Mouse (Mus musculus): Measurements from ENCODE around the gene Notum.
"Not testable (repeated sequence)": the region's sequence is repeated elsewhere in the genome, so short reads cannot be mapped to it uniquely, and the experiment has no call there.

The Notum gene

DNA sequence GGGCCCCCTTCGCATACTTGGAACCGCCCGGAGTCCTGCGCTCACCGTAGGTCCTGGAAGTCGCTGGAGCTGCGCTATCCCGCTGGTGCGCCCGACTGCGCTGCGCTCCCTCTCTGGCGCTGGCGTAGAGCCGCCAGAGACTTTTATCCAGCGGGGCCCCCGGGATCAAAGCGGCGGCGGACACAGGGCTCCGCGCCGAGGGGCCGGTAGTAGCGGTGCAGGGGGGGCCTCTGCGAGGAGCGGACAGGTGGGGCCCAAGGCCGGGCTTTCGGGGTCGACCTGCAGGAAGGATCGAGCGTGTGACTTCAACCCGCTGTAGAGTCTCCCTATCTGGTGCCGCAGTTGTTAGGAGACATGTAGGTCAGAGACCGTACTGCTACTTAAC is at the start of gene Notum:
Notum (minus strand) TSS at position 100 of the 385 bp plus-strand sequence.
- DNase-seq (ENCODE audit: low spot score), result no peak

DNA sequence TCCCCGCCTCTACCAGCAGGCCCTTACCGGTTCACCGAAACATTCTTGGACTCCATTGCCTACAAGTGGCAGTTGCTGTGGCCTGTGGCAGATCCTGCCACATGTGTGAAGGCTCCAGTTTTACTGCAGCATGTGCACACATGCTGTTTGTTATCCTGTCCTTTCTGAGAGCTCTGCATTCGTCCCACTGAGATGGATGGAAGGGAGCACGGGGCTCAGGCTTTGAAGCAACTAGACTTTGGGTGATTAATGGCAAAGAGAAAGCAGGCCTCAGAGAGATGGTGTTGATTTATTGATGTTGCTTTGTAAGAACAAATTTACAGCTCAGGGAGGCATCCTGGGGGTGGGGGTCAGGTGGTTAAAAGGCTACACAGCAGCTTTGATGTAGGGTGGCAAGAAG is 49.7 kb upstream of the Notum start:
- no peak for DNase-seq (ENCODE audit: low spot score)

DNA sequence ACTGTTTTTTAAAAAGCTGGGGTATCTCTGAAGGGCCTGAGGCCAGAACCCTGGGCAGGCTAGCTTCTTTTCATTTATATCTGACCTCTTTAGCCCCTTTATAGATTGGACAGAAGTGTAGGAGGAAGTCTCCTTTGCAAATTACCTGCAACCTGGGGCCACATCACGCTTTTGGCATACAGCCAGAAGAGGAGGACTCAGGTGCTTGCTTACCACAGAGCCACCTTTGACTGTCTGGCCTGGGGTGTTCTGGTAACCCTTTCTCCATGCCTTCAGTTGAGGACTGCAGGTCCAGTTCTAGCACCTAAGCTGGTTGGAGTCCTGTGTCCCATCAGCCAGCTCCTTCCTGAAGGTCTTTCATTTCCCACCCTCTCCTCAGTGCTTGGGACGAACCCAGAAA is 48.6 kb upstream of the Notum start:
- peak; percentile 47 for DNase-seq (ENCODE audit: low spot score)

DNA sequence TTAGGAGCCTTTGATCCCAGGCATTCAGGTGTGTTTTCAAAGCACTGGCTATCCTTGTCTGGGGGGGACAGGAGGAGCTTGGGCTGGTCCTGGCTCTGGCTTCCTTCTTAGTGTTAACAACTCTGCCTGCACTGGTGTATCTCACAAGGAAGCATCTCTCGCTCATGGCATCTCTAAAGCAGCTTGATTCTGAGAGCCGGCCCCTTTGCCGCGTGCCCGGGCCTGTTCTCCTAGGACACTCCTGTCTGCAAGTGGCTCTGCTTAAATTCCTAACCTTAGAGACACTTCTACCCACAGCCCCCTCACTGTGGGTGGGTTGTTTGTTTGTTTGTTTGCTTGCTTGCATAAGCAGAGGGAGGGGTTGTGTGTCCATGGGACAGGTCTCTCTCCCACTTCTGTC is 47.0 kb upstream of the Notum start:
- peak; percentile 51 for DNase-seq (ENCODE audit: low spot score)

DNA sequence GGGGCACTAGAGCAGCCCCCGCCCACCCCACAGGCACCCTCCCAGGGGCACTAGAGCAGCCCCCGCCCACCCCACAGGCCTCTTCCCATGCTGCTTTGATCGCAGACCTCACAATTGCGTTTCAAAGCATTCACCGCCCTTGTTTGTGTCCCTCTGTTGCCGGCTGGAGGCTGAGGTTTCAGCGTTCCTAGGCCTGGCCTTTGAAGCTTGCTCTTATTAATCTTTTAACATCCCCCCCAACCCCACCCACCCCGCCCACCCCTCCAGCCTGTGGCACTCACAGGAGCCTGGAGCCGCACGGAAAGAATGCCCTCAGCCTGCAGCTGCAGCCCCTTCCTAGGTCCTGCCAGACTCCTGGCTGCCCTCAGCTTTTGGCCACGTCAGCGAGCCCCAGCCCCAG is 46.2 kb upstream of the Notum start:
- DNase-seq (ENCODE audit: low spot score), result no peak

DNA sequence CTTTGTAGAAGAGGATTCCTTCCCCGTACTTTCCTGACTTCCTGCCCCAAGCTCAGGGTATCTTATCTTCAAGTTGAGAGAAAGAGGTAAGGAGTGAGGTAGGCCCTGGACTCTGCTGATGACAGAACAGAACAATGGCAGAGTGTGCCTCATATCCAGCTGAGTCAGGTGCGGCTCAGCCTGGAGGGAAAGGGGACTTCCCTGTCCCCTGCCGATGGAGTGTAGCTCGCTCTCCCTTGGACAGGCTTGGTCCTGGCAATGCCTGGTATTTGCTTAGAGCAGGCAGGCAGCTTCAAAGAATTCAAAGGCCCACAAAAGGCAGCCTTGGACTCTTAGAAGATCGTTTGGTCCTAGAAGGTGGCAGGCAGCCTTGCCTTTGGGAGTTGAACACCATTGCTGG is 45.1 kb upstream of the Notum start:
- no peak for DNase-seq (ENCODE audit: low spot score)

DNA sequence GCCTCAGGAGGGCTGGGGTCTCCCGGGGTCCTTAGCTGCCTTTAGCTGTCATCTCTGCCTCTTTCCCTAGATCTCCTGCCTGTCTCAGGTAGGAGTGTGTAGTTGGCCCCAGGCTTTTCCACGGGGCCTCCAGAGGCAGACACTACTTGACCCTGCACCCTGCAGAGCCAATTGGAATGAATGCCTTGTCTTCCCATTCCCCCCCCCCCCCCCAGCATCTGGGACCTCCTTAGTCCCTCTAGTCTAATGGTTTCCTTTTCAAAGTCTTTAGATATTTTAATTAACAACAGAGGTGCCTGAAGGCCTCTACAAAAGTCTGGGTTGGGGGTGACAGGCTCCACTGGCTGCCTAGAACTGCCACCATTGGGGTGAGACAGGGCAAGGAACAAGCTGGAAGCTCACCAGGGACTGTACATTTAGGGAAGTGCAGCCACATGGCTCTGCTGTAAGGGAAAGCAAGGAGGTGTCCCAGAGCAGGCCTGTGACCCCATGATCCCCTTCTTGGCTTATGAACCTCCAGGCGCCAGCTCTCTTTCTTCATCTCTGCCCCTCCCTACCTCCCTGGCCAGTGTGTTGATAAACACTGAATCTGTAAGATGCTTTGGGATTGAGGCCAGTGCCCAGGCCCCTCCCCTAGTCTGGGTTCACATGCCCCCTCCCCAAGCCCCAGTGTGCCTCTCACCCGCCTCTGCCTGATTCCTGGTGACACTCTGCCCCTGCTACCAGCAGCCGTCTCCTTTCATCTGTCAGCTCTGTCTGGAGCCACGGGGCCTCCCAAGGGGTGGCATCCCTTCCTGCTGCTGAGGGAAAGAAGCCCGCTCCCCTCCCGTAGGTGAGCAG is 43.7 kb upstream of the Notum start:
- no peak for DNase-seq (ENCODE audit: low spot score)

DNA sequence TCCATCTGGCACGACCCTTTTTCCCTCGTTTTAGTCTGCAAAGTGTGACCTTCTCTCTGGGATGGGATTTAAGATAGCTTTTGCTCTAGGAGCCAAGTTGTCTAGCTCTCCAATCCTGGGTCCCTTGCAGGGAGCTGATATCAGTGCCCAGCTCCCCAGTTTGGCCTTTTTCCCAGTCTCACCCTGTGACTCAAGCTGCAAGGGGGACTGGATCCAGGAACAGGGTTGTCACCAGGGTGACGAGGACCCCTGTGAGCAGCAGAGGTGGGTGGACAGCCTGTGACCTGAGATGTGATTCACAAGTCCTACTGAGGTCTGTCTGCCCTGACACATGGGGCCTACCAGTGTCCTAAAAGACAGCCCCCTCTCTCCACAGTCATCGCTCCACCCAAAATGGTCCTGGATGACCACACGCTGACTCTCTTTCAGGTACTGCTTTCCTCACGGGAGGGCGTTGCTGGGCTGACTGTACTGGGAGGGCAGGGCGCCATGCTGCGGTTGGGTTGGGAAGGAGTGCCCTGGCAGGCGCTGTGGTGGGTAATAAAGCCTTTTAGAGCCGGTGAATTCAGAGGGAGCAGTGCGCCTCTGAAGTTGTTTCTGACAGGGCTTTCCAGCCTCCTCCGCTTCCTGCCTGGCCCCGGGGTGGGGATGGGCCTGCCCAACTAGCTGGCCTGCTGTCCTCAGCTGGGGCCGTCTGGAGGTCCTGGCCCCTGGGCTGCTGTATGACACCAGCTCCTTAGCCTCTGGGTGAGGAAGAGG is 42.9 kb upstream of the Notum start:
- no peak for DNase-seq (ENCODE audit: low spot score)

DNA sequence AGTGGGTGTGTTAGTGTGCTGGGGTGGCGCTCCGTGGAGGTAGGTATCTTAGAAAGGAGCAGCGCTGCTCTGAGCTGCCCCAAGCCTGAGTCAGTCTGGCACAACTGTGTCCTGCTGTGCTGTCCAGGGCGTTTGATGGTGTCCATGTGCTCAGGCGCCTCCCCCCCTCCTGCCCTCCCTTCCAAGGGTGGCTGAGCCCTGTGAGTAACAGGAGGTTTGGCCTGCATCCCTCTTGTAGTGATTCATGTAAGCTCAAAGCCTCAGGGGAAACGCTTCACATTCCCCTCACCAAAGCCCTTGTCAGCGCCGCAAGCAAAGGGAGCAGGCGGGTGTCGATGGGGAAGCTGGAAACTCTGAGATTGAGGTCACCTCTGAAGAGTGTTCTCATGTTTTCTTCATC is 36.8 kb upstream of the Notum start:
- DNase-seq (ENCODE audit: low spot score), result peak; percentile 66

DNA sequence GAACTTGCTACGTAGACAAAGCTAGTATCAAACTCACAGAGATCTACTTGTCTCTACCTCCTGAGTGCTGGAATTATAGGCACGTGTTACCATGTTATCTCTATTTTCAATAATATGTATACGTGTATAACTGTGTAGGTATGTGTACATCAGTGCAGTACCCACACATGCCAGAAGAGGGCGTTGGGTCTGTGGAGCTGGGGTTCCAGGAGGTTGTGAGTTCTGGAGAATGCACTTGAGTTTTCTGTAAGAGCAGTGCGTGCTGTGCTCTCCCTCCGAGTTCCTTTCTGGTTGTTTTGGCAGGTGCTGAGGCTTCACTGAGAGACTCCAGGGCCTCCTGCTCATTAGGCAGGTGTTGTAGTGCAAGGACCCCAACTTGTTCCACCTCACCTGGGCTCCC is 35.6 kb upstream of the Notum start:
- no peak for DNase-seq (ENCODE audit: low spot score)

DNA sequence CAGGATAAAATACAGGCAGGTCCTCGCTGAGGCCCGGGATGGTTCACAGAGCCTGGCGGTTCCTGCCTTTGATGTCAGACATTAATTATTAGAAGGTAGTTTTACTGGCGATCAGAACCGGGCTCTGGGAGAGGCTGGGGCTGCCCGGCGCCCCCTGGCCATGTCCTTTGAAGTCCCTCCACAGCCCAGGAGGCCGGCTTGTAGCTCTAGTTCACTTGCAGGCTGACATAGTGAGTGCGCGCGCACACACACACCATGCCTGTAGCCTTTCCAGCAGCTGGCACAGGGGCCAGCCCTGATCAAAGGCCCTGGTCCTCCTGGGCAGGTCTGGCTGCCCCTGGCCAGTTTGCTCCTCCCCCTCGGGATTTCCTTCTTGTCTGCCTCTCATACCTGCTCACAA is 34.7 kb upstream of the Notum start:
- DNase-seq (ENCODE audit: low spot score), result no peak

DNA sequence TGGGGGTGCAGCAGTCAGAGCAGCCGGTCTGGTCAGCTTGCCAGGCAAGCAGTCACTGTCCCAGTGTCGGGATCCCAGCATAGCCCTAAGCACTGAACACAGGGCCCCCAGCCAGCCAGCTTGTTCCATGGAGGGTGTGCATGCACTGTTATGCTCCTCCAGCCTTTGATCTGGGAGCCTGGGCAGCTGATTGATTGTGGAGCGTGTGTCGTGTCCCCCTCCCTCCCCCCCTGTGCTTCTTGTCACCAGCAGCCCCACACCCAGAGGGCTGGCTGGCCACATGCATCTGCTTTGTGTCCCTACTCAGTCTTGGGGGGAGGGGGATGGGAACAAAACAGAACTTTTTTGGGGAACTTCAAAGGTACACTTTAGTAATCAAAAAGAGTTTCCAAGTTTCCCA is 34.2 kb upstream of the Notum start:
- DNase-seq (ENCODE audit: low spot score), result no peak

DNA sequence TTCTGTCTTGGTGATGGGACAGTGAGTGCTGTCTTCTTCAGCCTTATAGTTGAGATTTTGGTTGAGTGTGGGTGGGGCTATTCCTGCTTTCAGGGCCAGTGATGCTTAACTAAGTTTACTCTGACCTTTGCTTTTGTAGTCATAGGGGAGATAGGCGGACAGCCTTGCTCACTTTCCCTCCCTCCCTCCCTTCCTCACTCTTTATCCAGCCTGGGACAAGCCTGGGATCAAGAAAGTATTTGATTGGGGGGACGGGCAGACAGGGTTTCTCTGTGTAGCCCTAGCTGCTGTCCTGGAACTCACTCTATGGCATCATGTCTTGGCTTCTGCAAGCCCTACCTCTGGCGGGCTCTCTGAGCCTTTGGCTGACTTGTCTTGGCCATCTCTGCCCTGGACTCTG is 32.5 kb upstream of the Notum start:
- DNase-seq (ENCODE audit: low spot score), result no peak

DNA sequence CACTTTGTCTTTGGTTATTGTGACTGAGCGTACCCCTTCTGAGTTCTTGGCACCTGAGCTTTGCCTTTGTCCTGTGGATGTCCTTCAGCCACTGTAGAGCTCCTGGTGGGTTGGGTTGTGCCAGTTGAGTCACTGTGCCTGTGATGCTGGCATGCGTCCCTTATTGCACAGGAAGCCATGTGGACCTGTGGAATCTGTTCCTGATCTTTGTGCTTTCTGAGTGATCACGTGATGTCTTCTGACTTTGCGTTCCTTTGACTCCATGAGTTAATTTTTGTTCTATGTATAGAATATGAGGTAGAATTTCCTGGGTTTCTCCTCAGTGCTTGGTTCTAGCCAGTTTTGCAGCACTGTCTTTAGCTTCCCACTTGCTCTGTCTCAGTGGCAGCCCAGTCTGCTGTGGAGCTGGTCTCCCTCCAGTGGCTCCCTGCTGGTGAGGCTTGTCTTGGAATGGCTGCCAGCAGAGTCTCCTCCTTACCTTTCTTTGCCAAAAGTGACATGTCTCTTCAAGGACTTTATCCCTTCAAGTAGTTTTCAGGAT is 31.6 kb upstream of the Notum start:
- no peak for DNase-seq (ENCODE audit: low spot score)

DNA sequence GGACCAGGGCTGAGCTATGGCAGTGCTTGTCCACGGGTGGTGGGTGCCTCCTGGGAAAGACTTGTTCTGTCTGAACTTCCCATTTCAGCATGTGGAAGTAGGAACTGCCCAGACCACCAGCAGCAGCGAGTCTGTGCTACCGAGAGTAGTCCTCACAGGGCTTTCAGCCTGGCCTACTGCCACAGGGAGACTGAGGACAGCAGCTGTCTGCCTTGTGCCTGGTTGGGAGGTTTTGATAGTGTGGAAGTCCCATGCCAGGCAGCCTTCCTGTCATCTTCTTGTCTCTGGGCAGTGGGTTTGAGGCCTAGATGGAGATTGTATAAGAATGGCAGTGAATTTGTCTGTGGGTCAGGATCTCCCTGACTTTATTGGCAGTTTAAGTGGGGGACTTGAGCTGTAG is 28.4 kb upstream of the Notum start:
- DNase-seq (ENCODE audit: low spot score), result no peak

DNA sequence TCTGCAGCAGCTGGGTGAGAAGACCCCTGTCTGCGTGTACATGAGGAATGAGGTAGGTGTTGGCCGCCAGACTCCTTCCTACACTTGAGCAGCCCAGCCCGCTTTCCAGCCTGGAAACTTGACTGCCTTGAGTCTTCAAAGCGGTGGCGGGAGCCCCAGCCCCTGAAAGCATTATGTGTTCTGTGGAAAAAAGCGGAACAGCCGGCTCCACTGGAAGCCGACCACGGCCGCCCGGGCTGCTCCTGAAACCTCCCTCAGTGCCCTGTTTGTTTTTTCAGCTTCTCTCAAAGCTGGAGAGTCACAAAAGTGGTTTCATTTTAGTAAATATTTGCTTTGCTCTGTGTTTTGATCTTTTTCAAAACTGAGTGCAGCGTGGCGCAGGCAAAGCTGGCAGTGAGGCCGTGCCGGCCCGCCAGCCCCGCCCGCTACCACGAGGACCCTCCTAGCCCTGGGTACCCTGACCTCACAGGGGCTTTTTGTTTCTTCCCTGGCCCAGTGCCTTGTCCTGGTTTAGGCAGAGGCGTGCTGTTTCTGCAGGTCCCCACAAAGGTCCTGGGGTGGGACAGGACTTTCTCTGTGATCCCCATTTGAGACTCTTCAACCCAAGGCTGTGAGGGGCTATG is 25.8 kb upstream of the Notum start:
- peak; percentile 43 for DNase-seq (ENCODE audit: low spot score)

DNA sequence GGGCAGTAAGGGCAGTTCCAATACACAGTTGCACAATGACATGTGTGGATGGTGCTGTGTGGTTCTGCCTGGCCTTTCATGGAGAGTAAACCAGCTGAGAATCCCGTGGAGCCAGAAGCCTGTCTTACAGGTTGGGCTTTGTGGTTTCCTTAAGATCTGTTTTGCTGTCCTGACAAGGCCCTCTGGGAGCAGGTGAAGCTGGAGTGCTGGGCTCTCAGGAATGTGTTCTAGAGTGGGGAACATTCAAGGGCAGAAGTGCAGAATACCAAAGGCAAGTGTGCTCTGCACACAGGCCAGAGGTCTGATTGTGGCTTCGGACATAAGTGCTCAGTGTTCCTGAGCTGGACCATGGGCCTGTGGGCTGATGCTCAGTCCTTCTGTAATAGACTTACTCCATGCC is 23.7 kb upstream of the Notum start:
- no peak for DNase-seq (ENCODE audit: low spot score)

DNA sequence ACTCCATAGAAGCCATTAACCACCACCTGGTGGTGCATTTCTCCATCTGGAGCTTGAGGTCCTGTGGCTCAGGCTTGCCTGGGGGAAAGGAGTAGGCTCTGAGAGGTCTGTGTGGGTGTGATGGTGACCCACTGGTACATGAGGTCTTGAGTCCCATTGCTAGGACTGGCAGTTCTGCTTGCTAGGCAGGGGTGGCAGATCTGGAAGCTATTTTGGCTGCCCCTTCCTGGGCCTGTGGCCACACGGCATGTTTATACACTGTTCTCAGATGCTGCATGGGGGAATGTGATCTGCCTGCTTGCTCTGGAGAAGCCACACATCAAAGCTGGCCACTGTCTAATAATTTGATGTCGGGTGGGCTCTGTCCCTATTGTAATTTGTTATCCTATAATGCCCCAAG is 23.1 kb upstream of the Notum start:
- no peak for DNase-seq (ENCODE audit: low spot score)

DNA sequence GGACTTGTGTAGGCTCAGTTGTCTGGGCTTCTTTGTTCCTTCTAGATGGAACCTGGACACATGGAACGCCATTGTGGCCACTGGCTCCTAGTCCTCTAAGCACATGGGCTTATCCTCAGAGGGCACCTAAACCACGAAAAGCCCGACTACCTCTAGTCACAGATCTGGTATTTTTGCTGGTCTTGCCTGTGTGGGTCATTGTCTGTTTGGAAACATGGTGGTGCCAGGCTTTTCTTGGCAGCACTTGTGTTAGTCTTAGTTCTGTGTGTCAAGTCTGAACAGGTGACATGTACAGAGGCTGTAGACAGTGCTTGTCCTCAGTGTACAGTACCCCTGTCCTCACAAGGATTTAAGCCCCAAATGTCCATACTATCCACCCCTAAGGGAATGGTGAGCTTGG is 22.6 kb upstream of the Notum start:
- no peak for DNase-seq (ENCODE audit: low spot score)

DNA sequence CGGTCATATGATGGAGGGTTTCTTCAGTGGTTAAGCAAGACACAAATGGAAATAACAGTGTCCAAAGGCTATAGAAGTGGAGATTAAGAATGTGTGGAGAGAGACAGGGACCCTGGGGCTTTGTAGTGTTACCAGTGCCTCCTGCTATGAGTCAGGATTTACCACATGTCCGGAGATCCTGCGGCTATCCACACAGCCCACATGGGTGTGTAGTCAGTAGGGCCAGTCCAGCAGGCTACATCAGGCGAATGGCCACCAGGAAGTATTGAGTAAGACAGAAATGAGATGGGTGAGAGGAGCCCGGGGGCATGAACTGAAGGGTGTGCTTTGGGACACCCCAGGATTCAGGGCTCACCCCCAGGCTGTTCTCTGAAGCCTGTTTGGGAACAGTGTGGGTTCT is 21.7 kb upstream of the Notum start:
- DNase-seq (ENCODE audit: low spot score), result no peak

DNA sequence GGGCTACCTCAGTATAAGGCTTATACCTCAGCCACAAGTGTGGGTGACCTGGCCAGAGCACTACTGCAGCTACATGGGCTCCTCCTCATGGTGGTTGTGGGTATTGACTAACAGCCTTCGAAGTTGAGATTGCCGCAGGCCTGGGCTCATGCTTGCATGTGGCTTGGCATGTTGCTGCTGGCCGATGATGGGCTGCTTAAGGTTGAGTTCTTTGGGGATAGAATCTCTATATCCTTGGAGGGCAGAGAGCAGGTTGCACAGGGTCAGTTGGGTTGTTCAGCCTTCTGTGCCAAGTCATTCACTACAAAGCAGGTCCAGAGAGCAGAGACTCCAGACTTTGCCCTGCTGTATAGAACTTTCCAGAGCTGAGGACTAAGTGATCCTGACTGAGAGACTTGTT is 18.9 kb upstream of the Notum start:
- peak; percentile 35 for DNase-seq (ENCODE audit: low spot score)

DNA sequence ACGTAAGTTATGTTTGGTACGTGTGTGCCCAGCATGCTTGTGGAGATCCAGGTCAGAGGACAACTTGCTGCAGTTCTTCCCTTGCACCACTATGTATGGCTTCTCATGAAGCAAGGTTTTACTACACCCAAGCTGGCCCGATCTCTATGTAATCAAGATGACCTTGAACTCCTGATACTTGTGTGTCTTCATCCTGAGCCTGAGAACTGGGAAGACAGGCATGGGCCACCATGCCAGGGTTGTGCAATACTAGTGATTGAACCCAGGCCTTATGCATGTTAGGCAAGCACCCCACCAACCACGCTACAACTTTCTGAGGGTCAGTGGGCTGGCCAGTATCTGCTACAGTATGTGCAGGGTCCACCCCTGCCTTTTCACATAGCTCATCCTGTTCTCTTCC is 16.0 kb upstream of the Notum start:
- DNase-seq (ENCODE audit: low spot score), result no peak

DNA sequence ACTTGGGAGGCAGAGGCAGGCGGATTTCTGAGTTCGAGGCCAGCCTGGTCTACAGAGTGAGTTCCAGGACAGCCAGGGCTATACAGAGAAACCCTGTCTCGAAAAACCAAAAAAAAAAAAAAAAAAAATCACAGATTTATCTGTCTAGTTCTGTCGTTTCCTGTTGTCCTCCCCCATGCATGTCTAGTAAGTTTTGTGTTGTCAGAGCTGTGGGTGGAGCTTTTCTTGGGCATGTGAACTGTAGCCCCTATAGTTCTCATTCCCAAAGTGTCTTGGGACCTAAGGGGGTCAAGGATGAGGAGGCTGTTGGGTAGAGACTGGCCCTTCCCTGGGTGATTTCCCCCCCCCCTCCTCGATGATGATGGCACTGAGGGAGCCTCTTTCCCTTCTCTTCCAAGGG is 14.9 kb upstream of the Notum start:
- not testable (repeated sequence) for DNase-seq (ENCODE audit: low spot score)

All from urinary bladder, postnatal 14 days (tissue).